Mouse (Mus musculus) MEL (cell line): Measurements from ENCODE around the gene Plp2. TPM values are rescaled to one million over a fixed set of nuclear protein-coding genes. Genes with fewer than 3 reads are reported as not detected.

ENCODE experiments used
- DNase-seq: peaks from one replicate; pipeline ENCODE4 v3.0.0; 2011; ENCODE audit warnings: low read depth, low spot score
- H3K27ac ChIP-seq: 2 replicates; pipeline ENCODE4 v1.5.1; 2012; ENCODE audit warnings: low read depth, mild to moderate bottlenecking, control low read depth, low read length, moderate library complexity; ENCODE audit not compliant: control insufficient read depth
- H3K27me3 ChIP-seq, 2 experiments: fragments of 150-350 bp in 1 of 2; sonication (generic) in 1 of 2; 2 replicates each; pipeline ENCODE4 v1.6.1; 2012; ENCODE audit warnings: low read length in 2 of 2, mild to moderate bottlenecking in 2 of 2, improper control_type of control experiment in 1 of 2, moderate library complexity in 1 of 2; ENCODE audit not compliant: insufficient read depth in 2 of 2, control insufficient read depth in 1 of 2
- H3K36me3 ChIP-seq, 2 experiments: 2 replicates each; pipeline ENCODE4 v1.6.1; 2012 to 2014; ENCODE audit warnings: low read length in 2 of 2, improper control_type of control experiment in 1 of 2, inconsistent platforms in 1 of 2, mild to moderate bottlenecking in 1 of 2; ENCODE audit not compliant: insufficient read depth in 2 of 2, control insufficient read depth in 1 of 2
- H3K4me1 ChIP-seq, 2 experiments: fragments of 150-350 bp in 1 of 2; sonication (generic) in 1 of 2; 2 replicates each; pipeline ENCODE4 v1.6.1; 2012; ENCODE audit warnings: low read length in 2 of 2, improper control_type of control experiment in 1 of 2, mild to moderate bottlenecking in 1 of 2; ENCODE audit not compliant: insufficient read depth in 2 of 2, control insufficient read depth in 1 of 2
- H3K4me3 ChIP-seq, 2 experiments: fragments of 150-350 bp in 1 of 2; sonication (generic) in 1 of 2; 2 replicates each; pipeline ENCODE4 v1.5.1; 2012; ENCODE audit warnings: low read depth in 2 of 2, low read length in 2 of 2, mild to moderate bottlenecking in 2 of 2, moderate library complexity in 2 of 2, control low read depth in 1 of 2, improper control_type of control experiment in 1 of 2; ENCODE audit not compliant: control insufficient read depth in 1 of 2, insufficient read depth in 1 of 2
- H3K79me2 ChIP-seq: 2 replicates; pipeline ENCODE4 v1.6.1; 2012; ENCODE audit warnings: mild to moderate bottlenecking, low read length, moderate library complexity; ENCODE audit not compliant: control insufficient read depth, poor library complexity, insufficient read depth
- H3K9ac ChIP-seq: 2 replicates; pipeline ENCODE4 v1.6.1; 2012; ENCODE audit warnings: low read depth, mild to moderate bottlenecking, control low read depth, low read length, moderate library complexity; ENCODE audit not compliant: control insufficient read depth, poor library complexity, severe bottlenecking
- H3K9me3 ChIP-seq: fragments of 150-350 bp; sonication (generic); replicated peaks from 2 replicates; pipeline ENCODE4 v1.6.1; 2012; ENCODE audit warnings: mild to moderate bottlenecking, low read length, improper control_type of control experiment, moderate library complexity; ENCODE audit not compliant: insufficient read depth
- CHD1 ChIP-seq: IDR thresholded peaks from 2 replicates; pipeline ENCODE4 v1.6.1; 2012; ENCODE audit warnings: low read depth, mild to moderate bottlenecking, inconsistent platforms, low read length, improper control_type of control experiment
- E2F4 ChIP-seq: IDR thresholded peaks from 2 replicates; pipeline ENCODE4 v1.6.1; 2011; ENCODE audit warnings: low read depth, low read length, improper control_type of control experiment, borderline replicate concordance
- ELF1 ChIP-seq: IDR thresholded peaks from 2 replicates; pipeline ENCODE4 v1.6.1; 2014; ENCODE audit warnings: low read depth, mild to moderate bottlenecking, inconsistent platforms, low read length, improper control_type of control experiment, moderate library complexity
- ETS1 ChIP-seq: IDR thresholded peaks from 2 replicates; pipeline ENCODE4 v1.6.1; 2012; ENCODE audit warnings: low read depth, mild to moderate bottlenecking, inconsistent platforms, low read length, improper control_type of control experiment, moderate library complexity
- GATA1 ChIP-seq: IDR thresholded peaks from 2 replicates; pipeline ENCODE4 v1.6.1; 2011; ENCODE audit warnings: low read depth, low read length, improper control_type of control experiment
- HCFC1 ChIP-seq: IDR thresholded peaks from 2 replicates; pipeline ENCODE4 v1.6.1; 2012; ENCODE audit warnings: low read depth, mild to moderate bottlenecking, inconsistent platforms, low read length, improper control_type of control experiment, moderate library complexity
- KAT2A ChIP-seq: conservative IDR thresholded peaks from 2 replicates; pipeline ENCODE4 v1.6.1; 2012; ENCODE audit warnings: low read depth, low read length, improper control_type of control experiment, inconsistent platforms
- MAZ ChIP-seq: IDR thresholded peaks from 2 replicates; pipeline ENCODE4 v1.6.1; 2012; ENCODE audit warnings: low read depth, mild to moderate bottlenecking, inconsistent platforms, low read length, improper control_type of control experiment
- MXI1 ChIP-seq: IDR thresholded peaks from 2 replicates; pipeline ENCODE4 v1.6.1; 2011; ENCODE audit warnings: mild to moderate bottlenecking, low read depth, low read length, improper control_type of control experiment
- MYB ChIP-seq: IDR thresholded peaks from 2 replicates; pipeline ENCODE4 v1.6.1; 2011; ENCODE audit warnings: mild to moderate bottlenecking, low read depth, low read length, improper control_type of control experiment
- MYC ChIP-seq: IDR thresholded peaks from 2 replicates; pipeline ENCODE4 v1.6.1; 2011; ENCODE audit warnings: low read depth, mild to moderate bottlenecking, low read length, improper control_type of control experiment, moderate library complexity
- NELFE ChIP-seq: IDR thresholded peaks from 2 replicates; pipeline ENCODE4 v1.6.1; 2011; ENCODE audit warnings: low read depth, low read length, improper control_type of control experiment
- NRF1 ChIP-seq: IDR thresholded peaks from 2 replicates; pipeline ENCODE4 v1.6.1; 2014; ENCODE audit warnings: low read depth, mild to moderate bottlenecking, inconsistent platforms, low read length, improper control_type of control experiment, moderate library complexity; ENCODE audit not compliant: poor library complexity, insufficient read depth, severe bottlenecking
- POLR2A ChIP-seq, 2 experiments: IDR thresholded peaks; 2 replicates each; pipeline ENCODE4 v1.6.1; 2011 to 2012; ENCODE audit warnings: low read length in 2 of 2, mild to moderate bottlenecking in 2 of 2, control low read depth in 1 of 2, improper control_type of control experiment in 1 of 2, low read depth in 1 of 2, moderate library complexity in 1 of 2; ENCODE audit not compliant: control insufficient read depth in 1 of 2, insufficient read depth in 1 of 2, poor library complexity in 1 of 2
- POLR2AphosphoS2 ChIP-seq: IDR thresholded peaks from 2 replicates; pipeline ENCODE4 v1.6.1; 2011; ENCODE audit warnings: low read length, improper control_type of control experiment
- POLR2AphosphoS5 ChIP-seq: IDR thresholded peaks from 2 replicates; pipeline ENCODE4 v1.6.1; 2012; ENCODE audit warnings: low read depth, borderline replicate concordance, mild to moderate bottlenecking, inconsistent platforms, low read length, moderate library complexity, mixed read lengths
- RAD21 ChIP-seq: IDR thresholded peaks from 2 replicates; pipeline ENCODE4 v1.6.1; 2011; ENCODE audit warnings: mild to moderate bottlenecking, low read depth, low read length, improper control_type of control experiment
- SIN3A ChIP-seq: IDR thresholded peaks from 2 replicates; pipeline ENCODE4 v1.6.1; 2012; ENCODE audit warnings: low read length, improper control_type of control experiment, inconsistent platforms
- SMC3 ChIP-seq: IDR thresholded peaks from 2 replicates; pipeline ENCODE4 v1.6.1; 2011; ENCODE audit warnings: low read depth, low read length, improper control_type of control experiment
- TBP ChIP-seq: IDR thresholded peaks from 2 replicates; pipeline ENCODE4 v1.8.0; 2011; ENCODE audit warnings: low read depth, low read length, improper control_type of control experiment
- TCF12 ChIP-seq: IDR thresholded peaks from 2 replicates; pipeline ENCODE4 v1.6.1; 2014; ENCODE audit warnings: low read depth, mild to moderate bottlenecking, inconsistent platforms, low read length, improper control_type of control experiment, moderate library complexity
- UBTF ChIP-seq: IDR thresholded peaks from 2 replicates; pipeline ENCODE4 v1.6.1; 2012; ENCODE audit warnings: low read depth, mild to moderate bottlenecking, inconsistent platforms, low read length, improper control_type of control experiment, moderate library complexity, borderline replicate concordance; ENCODE audit not compliant: insufficient read depth
- USF1 ChIP-seq: IDR thresholded peaks from 2 replicates; pipeline ENCODE4 v1.6.1; 2014; ENCODE audit warnings: low read depth, mild to moderate bottlenecking, inconsistent platforms, low read length, improper control_type of control experiment, moderate library complexity
- ZKSCAN1 ChIP-seq: IDR thresholded peaks from 2 replicates; pipeline ENCODE4 v1.6.1; 2012; ENCODE audit warnings: low read depth, mild to moderate bottlenecking, inconsistent platforms, low read length, improper control_type of control experiment, moderate library complexity
- ZMIZ1 ChIP-seq: IDR thresholded peaks from 2 replicates; pipeline ENCODE4 v1.6.1; 2012; ENCODE audit warnings: low read depth, mild to moderate bottlenecking, inconsistent platforms, low read length, improper control_type of control experiment, moderate library complexity
- polyA plus RNA-seq, 2 experiments: library from polyadenylated mRNA; stranded (reverse) in 1 of 2; unstranded in 1 of 2; fragments of >175 nt in 1 of 2; fragments of >200 nt in 1 of 2; gene quantifications; 2 replicates each; pipeline versions ENCODE4 v1.2.1 to v1.2.4; 2012; ENCODE audit warnings: low replicate concordance in 2 of 2, low read depth in 1 of 2; ENCODE audit not compliant: insufficient read length in 2 of 2, insufficient read depth in 1 of 2, missing spikeins in 1 of 2
- total RNA-seq: library from RNA; depleted of rRNA; stranded (reverse); fragments of 300-350 nt; gene quantifications from 2 replicates; pipeline ENCODE4 v1.2.3, GENCODE M21; 2012

The Plp2 gene
- total and polyA plus RNA-seq, 3 experiments, result 95.7 to 407 (median 163) TPM

DNA sequence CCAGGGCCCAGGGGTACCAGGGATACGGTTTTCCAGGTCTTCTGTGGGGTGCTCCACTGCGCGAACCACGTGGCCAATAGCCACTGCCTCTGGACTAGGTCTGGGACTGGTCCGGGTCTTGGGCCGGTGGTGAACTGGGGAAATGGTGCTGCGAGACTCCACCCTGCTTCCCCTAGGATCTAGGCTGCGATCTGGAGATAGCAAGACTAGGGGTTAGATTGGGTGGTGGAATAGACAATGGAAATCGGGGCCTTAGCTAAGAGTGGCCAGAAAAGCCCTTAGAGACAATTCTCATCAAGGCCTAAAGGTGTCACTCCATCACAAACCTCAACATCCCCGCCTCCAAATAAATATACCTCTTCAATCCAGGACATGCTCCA, 3.8 kb upstream of the Plp2 start (continued):
- TF ChIP-seq POLR2AphosphoS2 (no peak), SIN3A (no peak), SMC3 (no peak), UBTF (no peak), MYB (no peak), ELF1 (no peak), NRF1 (no peak), USF1 (peak; percentile 57; the same call in 1 of the 2 replicates), RAD21 (peak; percentile 13)

DNA sequence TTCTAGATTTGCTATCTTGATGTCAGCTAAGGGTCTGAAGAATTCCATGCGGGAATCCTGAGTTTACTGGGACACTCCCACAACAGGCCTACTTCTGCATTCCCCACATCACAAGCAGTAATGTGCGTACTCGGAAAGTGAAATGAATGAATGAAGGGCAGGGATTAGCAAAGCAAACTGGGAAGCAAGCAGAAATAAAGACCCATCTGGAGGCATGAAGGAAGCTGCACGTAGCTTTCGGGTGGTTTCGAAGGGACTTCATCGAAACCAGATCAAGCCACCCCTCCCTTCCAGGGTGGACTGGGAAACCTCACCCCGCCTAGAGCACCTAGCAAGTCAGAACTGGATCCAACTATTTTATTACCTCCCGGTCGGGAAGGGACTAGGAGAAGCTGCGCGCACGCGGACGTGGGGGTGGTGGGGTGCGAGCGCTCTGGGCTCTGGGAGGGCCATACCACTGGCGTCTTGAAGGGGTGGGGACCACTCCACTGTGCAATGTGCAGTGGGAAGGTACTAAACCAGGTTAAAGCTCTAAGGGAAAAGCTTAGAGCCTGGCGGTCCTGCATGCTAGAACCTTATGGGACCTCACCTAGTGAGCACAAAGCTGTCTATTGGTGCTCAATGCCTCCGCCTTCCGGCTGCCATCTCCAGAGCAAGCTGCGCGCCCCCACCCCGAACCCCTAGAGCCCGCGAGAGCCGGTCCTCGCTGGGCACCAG, 3.3 kb upstream of the Plp2 start:
- no peaks in the 10 kb centered on the region for H3K27me3 ChIP-seq
- H3K79me2 ChIP-seq, result peaks cover 5% of the 10 kb centered on the region; the same call in 1 of the 2 replicates
- no peaks in the 10 kb centered on the region for H3K9me3 ChIP-seq
- H3K27ac ChIP-seq, result peak overlapping the region; percentile 95
- peak overlapping the region; percentile 67 to 81 for H3K4me3 ChIP-seq
- peak overlapping the region; percentile 82 for H3K9ac ChIP-seq
- TF ChIP-seq ZMIZ1, result no peak; the same call in 1 of the 2 replicates
- TF ChIP-seq POLR2AphosphoS5, result no peak
- no peak for TF ChIP-seq ELF1
- TF ChIP-seq TBP, result 0 out of 2 replicates have a peak, but pooled peaks have one; percentile 13
- no peak for TF ChIP-seq RAD21
- TF ChIP-seq POLR2A (IDR thresholded peaks at IDR 0.05; ENCODE audit: control insufficient read depth in 1 of 2, insufficient read depth in 1 of 2, low read depth in 1 of 2, low read length in 2 of 2, poor library complexity in 1 of 2), result peak in 1 of 2 experiments; percentile 65; a peak in 2 of 4 replicates
- 0 out of 2 replicates have a peak, but pooled peaks have one; percentile 25 for TF ChIP-seq TCF12
- TF ChIP-seq SIN3A, result peak; percentile 7; the same call in 1 of the 2 replicates
- TF ChIP-seq NELFE, result peak; percentile 39; the same call in 1 of the 2 replicates
- no peak for TF ChIP-seq ZKSCAN1
- 0 out of 2 replicates have a peak, but pooled peaks have one; percentile 18 for TF ChIP-seq GATA1
- TF ChIP-seq CHD1, result 0 out of 2 replicates have a peak, but pooled peaks have one; percentile 89
- TF ChIP-seq USF1, result no peak
- TF ChIP-seq HCFC1, result peak; percentile 13
- peak; percentile 21; the same call in 1 of the 2 replicates for TF ChIP-seq MAZ
- peak; percentile 49; the same call in 1 of the 2 replicates for TF ChIP-seq MYC
- TF ChIP-seq KAT2A, result no peak
- TF ChIP-seq MXI1, result peak; percentile 36; the same call in 1 of the 2 replicates
- no peak for TF ChIP-seq E2F4
- TF ChIP-seq ETS1, result no peak; the same call in 1 of the 2 replicates
- H3K4me1 ChIP-seq, result peaks cover 11 to 27% of the 10 kb centered on the region in 2 experiments
- DNase-seq, result peak; percentile 85
- H3K36me3 ChIP-seq, result peaks cover 0 to 25% of the 10 kb centered on the region in 2 experiments; a peak in 2 of 4 replicates
